Mouse (Mus musculus): Measurements from ENCODE around the gene Raet1e.

DNA sequence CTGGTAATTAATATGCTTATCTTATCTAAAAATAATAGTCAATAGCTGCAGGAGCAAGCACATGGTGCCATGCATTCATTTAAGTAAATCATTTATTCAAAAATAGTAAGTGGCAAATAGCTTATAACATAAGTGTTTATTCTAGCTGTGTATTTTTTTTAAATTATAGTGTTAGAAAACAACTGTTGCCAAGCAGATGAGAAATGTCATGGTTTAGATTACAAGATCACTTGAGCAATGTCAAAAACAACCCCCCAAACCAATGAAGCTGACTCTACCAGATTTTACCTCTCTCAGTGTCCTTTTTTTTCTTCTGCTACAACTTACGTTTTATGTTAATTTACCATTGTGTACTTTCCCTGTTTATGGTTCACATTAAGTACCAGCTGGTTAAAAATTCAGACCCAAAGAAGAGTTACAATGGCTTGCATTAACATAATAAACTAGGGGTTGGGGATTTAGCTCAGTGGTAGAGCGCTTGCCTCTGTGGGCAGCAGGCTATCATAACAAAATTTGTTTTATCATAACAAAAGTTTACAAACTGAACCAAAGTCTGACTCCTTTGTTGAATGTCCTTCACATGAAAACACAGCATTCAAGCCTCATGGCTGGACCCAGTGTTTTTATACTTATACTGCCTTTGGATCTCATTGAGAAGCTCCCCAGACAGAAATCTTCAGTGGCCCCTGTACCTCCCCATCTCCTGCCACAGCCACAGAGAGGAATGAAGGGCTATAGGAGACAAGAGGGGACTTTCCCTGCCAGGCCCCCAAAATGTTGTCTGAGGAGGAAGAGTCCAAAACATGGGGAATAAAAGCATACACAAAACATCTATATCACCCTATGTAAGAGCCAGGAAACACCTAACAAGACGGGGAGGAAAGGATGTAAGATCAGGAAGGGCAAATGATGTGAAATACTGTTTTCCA lies 3.2 kb upstream of the Raet1e start:
- TF ChIP-seq CTCF (IDR thresholded peaks at IDR 0.05; ENCODE audit: low read depth) (no peak), EP300 (IDR thresholded peaks at IDR 0.05; ENCODE audit: low read depth) (no peak)
